Mouse (Mus musculus): Measurements from ENCODE around the gene Rps6kl1.

DNA sequence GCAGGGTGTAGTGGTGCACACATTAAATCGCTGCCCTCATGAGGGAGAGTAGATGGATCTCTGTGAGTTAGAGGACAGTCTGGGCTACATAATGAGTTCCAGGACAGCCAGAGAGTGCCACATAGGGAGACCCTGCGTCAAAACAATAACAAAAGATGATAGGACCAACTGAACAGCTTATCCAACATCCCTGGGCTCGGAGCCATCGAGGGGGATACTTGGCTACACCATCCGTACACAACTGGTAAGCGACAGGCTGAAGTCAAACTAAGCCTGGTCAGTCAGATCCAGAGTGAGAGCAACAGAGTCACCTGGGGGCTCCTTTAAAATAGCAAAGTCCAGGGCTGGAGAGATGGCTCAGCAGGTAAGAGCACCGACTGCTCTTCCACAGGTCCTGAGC is 55.2 kb downstream of the Rps6kl1 start:
- TF ChIP-seq CTCF (IDR thresholded peaks at IDR 0.05; ENCODE audit: borderline replicate concordance, insufficient read depth, low read length) (no peak), POLR2A (IDR thresholded peaks at IDR 0.05; ENCODE audit: low read depth, low read length) (no peak)

Data from embryonic fibroblast, embryonic 13.5 days (primary cell).